Mouse (Mus musculus) limb, embryonic 13.5 days (tissue): ENCODE results near the gene Cdk5r1. TPM values are rescaled to one million over a fixed set of nuclear protein-coding genes. Genes with fewer than 3 reads are reported as not detected.
"Not testable (repeated sequence)": the region's sequence is repeated elsewhere in the genome, so short reads cannot be mapped to it uniquely, and the experiment has no call there.

ENCODE experiments used
- ATAC-seq: fragments of 200-750 bp; cut with Nextera tagmentation; 2 replicates; pipeline ENCODE4 v1.8.0; 2017; ENCODE audit warnings: low read depth, moderate number of reproducible peaks, moderate TSS enrichment; ENCODE audit not compliant: low FRiP score
- H3K27ac ChIP-seq: fragments of 300-500 bp; sonication (generic); 2 replicates; pipeline ENCODE4 v1.5.1; 2015; ENCODE audit warnings: inconsistent platforms, mild to moderate bottlenecking, moderate library complexity
- H3K27me3 ChIP-seq: fragments of 300-500 bp; sonication (generic); 2 replicates; pipeline ENCODE4 v1.6.1; 2015; ENCODE audit warnings: mild to moderate bottlenecking, inconsistent platforms
- H3K36me3 ChIP-seq: fragments of 300-500 bp; sonication (generic); 2 replicates; pipeline ENCODE4 v1.6.1; 2015; ENCODE audit warnings: inconsistent platforms, mild to moderate bottlenecking, moderate library complexity
- H3K4me1 ChIP-seq: fragments of 300-500 bp; sonication (generic); 2 replicates; pipeline ENCODE4 v1.6.1; 2015; ENCODE audit warnings: inconsistent platforms
- H3K4me2 ChIP-seq: fragments of 300-500 bp; sonication (generic); replicated peaks from 2 replicates; pipeline ENCODE4 v1.6.1; 2015; ENCODE audit warnings: inconsistent platforms, mild to moderate bottlenecking, moderate library complexity
- H3K4me3 ChIP-seq: fragments of 300-500 bp; sonication (generic); 2 replicates; pipeline ENCODE4 v1.5.1; 2015; ENCODE audit warnings: moderate library complexity, mild to moderate bottlenecking, inconsistent platforms
- H3K9ac ChIP-seq: fragments of 300-500 bp; sonication (generic); 2 replicates; pipeline ENCODE4 v1.6.1; 2015; ENCODE audit warnings: mild to moderate bottlenecking, inconsistent platforms
- H3K9me3 ChIP-seq: fragments of 300-500 bp; sonication (generic); 2 replicates; pipeline ENCODE4 v1.6.1; 2016; ENCODE audit warnings: inconsistent platforms
- WGBS: fragments of 180-500 bp; shearing (Covaris S2); methylation state at CpG from one replicate; pipeline ENCODE4 v1.1.7; 2015; 5-methylcytosine and 5-hydroxymethylcytosine counted together
- polyA plus RNA-seq: library from polyadenylated mRNA; unstranded; fragments of >200 nt; fragmentation: Nextera tagmentation; extraction: Ambion mirVana; gene quantifications from 2 replicates; pipeline ENCODE4 v1.2.1, GENCODE M21; 2015

Cdk5r1 gene
- 3.3 and 3.7 TPM in 2 replicates for polyA plus RNA-seq

GRCm38 (mm10) chr11:80476222-80477189 lies at the start of gene Cdk5r1:
Gene Cdk5r1, plus strand, starts transcription at chr11:80477023.
- H3K27ac ChIP-seq = peak within 1 kb of the TSS; percentile 61; the same call in 1 of the 2 replicates
- peaks cover 34% of the 10 kb centered on the region for H3K4me1 ChIP-seq
- no peaks in the 10 kb centered on the region for H3K9me3 ChIP-seq
- peak within 1 kb of the TSS; percentile 98 for H3K4me2 ChIP-seq
- peaks cover 10% of the 10 kb centered on the region; the same call in 1 of the 2 replicates for H3K27me3 ChIP-seq
- H3K36me3 ChIP-seq = peaks cover 25% of the 10 kb centered on the region
- WGBS = under 1% methylated on average over 90 of the region's 116 CpGs
- H3K9ac ChIP-seq = peak within 1 kb of the TSS; percentile 82
- peak; percentile 90 for ATAC-seq
- peak within 1 kb of the TSS; percentile 77 for H3K4me3 ChIP-seq

GRCm38 (mm10) chr11:80428381-80429008 lies 48.3 kb upstream of the Cdk5r1 start, which contains the start of gene Psmd11:
Gene Psmd11, plus strand, starts transcription at chr11:80428615.
- no peaks in the 10 kb centered on the region for H3K9me3 ChIP-seq
- H3K36me3 ChIP-seq = peaks cover 17% of the 10 kb centered on the region
- ATAC-seq = peak; percentile 100
- peaks cover 8% of the 10 kb centered on the region for H3K4me1 ChIP-seq
- peak within 1 kb of the TSS; percentile 81 for H3K4me2 ChIP-seq
- H3K27ac ChIP-seq = peak within 1 kb of the TSS; percentile 85
- no peaks in the 10 kb centered on the region for H3K27me3 ChIP-seq
- H3K9ac ChIP-seq = peak within 1 kb of the TSS; percentile 95
- H3K4me3 ChIP-seq = peak within 1 kb of the TSS; percentile 99
- WGBS = 1% methylated on average over 54 of the region's 58 CpGs

GRCm38 (mm10) chr11:80429009-80429475 lies 47.8 kb upstream of the Cdk5r1 start:
- Histone ChIP-seq H3K27me3 (no peaks in the 10 kb centered on the region), H3K36me3 (peaks cover 19% of the 10 kb centered on the region), H3K27ac (peak overlapping the region; percentile 85), H3K4me1 (peaks cover 8% of the 10 kb centered on the region), H3K9me3 (no peaks in the 10 kb centered on the region), H3K4me3 (peak overlapping the region; percentile 99), H3K4me2 (peak overlapping the region; percentile 81), H3K9ac (peak overlapping the region; percentile 95)
- ATAC-seq = no peak
- WGBS = under 1% methylated on average over 37 of the region's 37 CpGs

GRCm38 (mm10) chr11:80429500-80430166 lies 47.2 kb upstream of the Cdk5r1 start:
- H3K4me3 ChIP-seq = peak overlapping the region; percentile 99
- no peaks in the 10 kb centered on the region for H3K27me3 ChIP-seq
- ATAC-seq = no peak
- no peaks in the 10 kb centered on the region for H3K9me3 ChIP-seq
- H3K9ac ChIP-seq = peak overlapping the region; percentile 95
- peak overlapping the region; percentile 81 for H3K4me2 ChIP-seq
- 0 out of 2 replicates have a peak overlapping the region, but pooled peaks have one; percentile 85 for H3K27ac ChIP-seq
- peaks cover 22% of the 10 kb centered on the region for H3K36me3 ChIP-seq
- H3K4me1 ChIP-seq = peaks cover 8% of the 10 kb centered on the region
- 60% methylated on average over 14 of the region's 14 CpGs for WGBS

GRCm38 (mm10) chr11:80430366-80430910 lies 46.4 kb upstream of the Cdk5r1 start:
- Histone ChIP-seq H3K9ac (no peak overlapping the region), H3K27me3 (no peaks in the 10 kb centered on the region), H3K4me1 (peaks cover 8% of the 10 kb centered on the region), H3K4me3 (no peak overlapping the region), H3K9me3 (no peaks in the 10 kb centered on the region), H3K27ac (no peak overlapping the region), H3K4me2 (no peak overlapping the region), H3K36me3 (peaks cover 27% of the 10 kb centered on the region)
- WGBS = 97% methylated on average over 3 of the region's 3 CpGs
- ATAC-seq = no peak

GRCm38 (mm10) chr11:80446916-80447315 lies 29.9 kb upstream of the Cdk5r1 start:
- no peak overlapping the region for H3K4me3 ChIP-seq
- H3K27me3 ChIP-seq = no peaks in the 10 kb centered on the region
- H3K4me2 ChIP-seq = no peak overlapping the region
- H3K36me3 ChIP-seq = peaks cover 74% of the 10 kb centered on the region
- no peaks in the 10 kb centered on the region for H3K4me1 ChIP-seq
- no peak overlapping the region for H3K9ac ChIP-seq
- H3K9me3 ChIP-seq = no peaks in the 10 kb centered on the region
- ATAC-seq = no peak
- 92% methylated on average over 3 of the region's 3 CpGs for WGBS
- H3K27ac ChIP-seq = no peak overlapping the region

- no peak overlapping the region for H3K27ac ChIP-seq
- H3K36me3 ChIP-seq = peaks cover 84% of the 10 kb centered on the region
- H3K4me1 ChIP-seq = no peaks in the 10 kb centered on the region
- WGBS = 92% methylated on average over 2 of the region's 2 CpGs
- no peaks in the 10 kb centered on the region for H3K27me3 ChIP-seq
- H3K4me2 ChIP-seq = no peak overlapping the region
- no peak overlapping the region for H3K4me3 ChIP-seq
- no peak overlapping the region for H3K9ac ChIP-seq
- ATAC-seq = no peak
- H3K9me3 ChIP-seq = no peaks in the 10 kb centered on the region
Measured at GRCm38 (mm10) chr11:80449859-80450258, 27.0 kb upstream of the Cdk5r1 start.

- no peak overlapping the region for H3K4me2 ChIP-seq
- 92% methylated on average over 3 of the region's 3 CpGs for WGBS
- H3K4me3 ChIP-seq = no peak overlapping the region
- H3K9me3 ChIP-seq = no peaks in the 10 kb centered on the region
- H3K27ac ChIP-seq = no peak overlapping the region
- peaks cover 83% of the 10 kb centered on the region for H3K36me3 ChIP-seq
- H3K4me1 ChIP-seq = no peaks in the 10 kb centered on the region
- ATAC-seq = no peak
- H3K27me3 ChIP-seq = no peaks in the 10 kb centered on the region
- no peak overlapping the region for H3K9ac ChIP-seq
Measured at GRCm38 (mm10) chr11:80452242-80452641, 24.6 kb upstream of the Cdk5r1 start.

- H3K4me3 ChIP-seq = no peak overlapping the region
- H3K9ac ChIP-seq = no peak overlapping the region
- no peak overlapping the region for H3K4me2 ChIP-seq
- H3K27me3 ChIP-seq = no peaks in the 10 kb centered on the region
- ATAC-seq = no peak
- H3K4me1 ChIP-seq = no peaks in the 10 kb centered on the region
- no peaks in the 10 kb centered on the region for H3K9me3 ChIP-seq
- WGBS = 100% methylated on average over 1 of the region's 1 CpGs
- H3K36me3 ChIP-seq = peaks cover 83% of the 10 kb centered on the region
- no peak overlapping the region for H3K27ac ChIP-seq
Measured at GRCm38 (mm10) chr11:80453198-80453597, 23.6 kb upstream of the Cdk5r1 start.

GRCm38 (mm10) chr11:80463605-80464130 lies 13.2 kb upstream of the Cdk5r1 start:
- not testable (repeated sequence) for H3K4me1 ChIP-seq, H3K4me2 ChIP-seq, H3K27ac ChIP-seq, H3K27me3 ChIP-seq, H3K9me3 ChIP-seq, H3K4me3 ChIP-seq, ATAC-seq, H3K9ac ChIP-seq
- H3K36me3 ChIP-seq = peaks cover 86% of the 10 kb centered on the region
- 88% methylated on average over 4 of the region's 4 CpGs for WGBS

GRCm38 (mm10) chr11:80471836-80472605 lies 4.8 kb upstream of the Cdk5r1 start:
- Histone ChIP-seq H3K4me3 (no peak overlapping the region), H3K9ac (no peak overlapping the region), H3K9me3 (no peaks in the 10 kb centered on the region), H3K27me3 (no peaks in the 10 kb centered on the region), H3K36me3 (peaks cover 67% of the 10 kb centered on the region), H3K4me1 (peaks cover 7% of the 10 kb centered on the region; the same call in 1 of the 2 replicates), H3K4me2 (no peak overlapping the region), H3K27ac (no peak overlapping the region)
- ATAC-seq = no peak
- WGBS = 82% methylated on average over 16 of the region's 16 CpGs
